ENCODE assay signal across 8 mouse cellular contexts in the genomic region with DNA sequence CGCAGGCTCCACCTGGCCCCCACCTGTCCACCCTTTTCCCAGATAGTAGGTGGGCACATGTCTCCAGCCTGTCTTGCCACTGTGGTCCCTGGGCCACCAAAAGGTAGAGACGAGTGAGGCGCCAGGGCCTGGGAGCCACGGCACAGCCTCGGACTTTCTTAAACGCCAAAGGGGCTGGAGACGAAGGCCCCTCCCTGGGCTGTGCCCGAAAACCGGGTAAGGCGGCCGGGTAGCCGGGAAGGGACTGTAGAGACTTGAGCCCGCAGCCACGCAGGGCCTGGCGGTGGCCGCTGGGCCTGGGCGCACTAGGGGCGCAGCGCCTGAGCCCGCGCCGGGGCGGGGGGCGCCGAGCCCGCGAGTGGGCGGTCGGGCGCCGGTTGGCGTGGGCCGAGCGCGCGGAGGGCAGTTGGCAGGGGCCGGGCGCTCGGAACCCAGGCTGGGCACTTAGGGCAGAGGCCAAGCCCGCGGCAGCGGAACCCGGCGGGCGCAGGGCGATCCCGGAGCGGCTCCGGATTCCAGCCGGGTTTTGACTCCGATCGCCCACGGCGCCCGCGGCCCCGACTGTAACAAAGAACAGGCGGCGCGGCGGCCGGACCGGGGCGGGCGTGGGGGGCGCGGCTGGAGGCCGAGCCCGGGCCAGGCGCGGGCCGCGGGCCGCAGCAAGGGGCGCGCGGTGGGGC. TPM values are rescaled to one million over a fixed set of nuclear protein-coding genes. Genes with fewer than 3 reads are reported as not detected.
DNase-seq lines count a peak whose midpoint lies in the region; ATAC-seq and TF ChIP-seq lines count a peak whose summit lies in the region.

No protein-coding gene starts in this region.

- peak overlapping the region; percentile 98 for H3K27ac ChIP-seq in hindbrain, embryonic 12.5 days
- peak overlapping the region; percentile 99 for H3K27ac ChIP-seq in lung, postnatal 0 days (ENCODE audit: low read length)

- H3K4me3 ChIP-seq in hindbrain, embryonic 12.5 days, result peak overlapping the region; percentile 94
- H3K4me3 ChIP-seq in lung, postnatal 0 days (ENCODE audit: low read depth, low read length), result peak overlapping the region; percentile 93

- H3K9ac ChIP-seq in hindbrain, embryonic 12.5 days, result peak overlapping the region; percentile 97
- H3K9ac ChIP-seq in lung, postnatal 0 days (replicated peaks; ENCODE audit: low read depth), result peak overlapping the region; percentile 98

- DNase-seq in NIH3T3 (ENCODE audit: low read depth), result peak; percentile 89
- peak; percentile 95 for DNase-seq in cerebellum, postnatal 10 days
- peak; percentile 84 to 87 for DNase-seq in frontal cortex, postnatal 10 days (ENCODE audit: low spot score in 2 of 2)
- peak; percentile 90 to 94 for DNase-seq in layer of hippocampus, postnatal 10 days (ENCODE audit: low spot score in 2 of 2)
- DNase-seq in lung, postnatal 0 days (ENCODE audit: low spot score), result peak; percentile 95
- peak; percentile 82 for DNase-seq in ovary, postnatal 10 days (ENCODE audit: low spot score)
- peak; percentile 82 for DNase-seq in thymus, postnatal 0 days (ENCODE audit: low spot score)

- no peak for TF ChIP-seq EP300 in lung, postnatal 0 days (IDR thresholded peaks at IDR 0.05)

- H3K4me1 ChIP-seq in hindbrain, embryonic 12.5 days, result peaks cover 25% of the 10 kb centered on the region
- H3K4me1 ChIP-seq in lung, postnatal 0 days (ENCODE audit: insufficient read depth, low read depth, low read length), result peaks cover 8% of the 10 kb centered on the region; the same call in 1 of the 2 replicates

- peak; percentile 93 for ATAC-seq in hindbrain, embryonic 12.5 days (ENCODE audit: low FRiP score)
- ATAC-seq in lung, postnatal 0 days, result peak; percentile 96

- under 1% methylated on average over 71 of the region's 77 CpGs for whole genome bisulfite sequencing in hindbrain, embryonic 12.5 days
- WGBS in lung, postnatal 0 days, result 1% methylated on average over 41 of the region's 77 CpGs

- no peak for TF ChIP-seq CTCF in lung, postnatal 0 days (IDR thresholded peaks at IDR 0.05)

- H3K27me3 ChIP-seq in hindbrain, embryonic 12.5 days, result no peaks in the 10 kb centered on the region
- H3K27me3 ChIP-seq in lung, postnatal 0 days (replicated peaks; ENCODE audit: insufficient read depth, low read length), result no peaks in the 10 kb centered on the region

- H3K9me3 ChIP-seq in hindbrain, embryonic 12.5 days (replicated peaks), result no peaks in the 10 kb centered on the region
- no peaks in the 10 kb centered on the region for H3K9me3 ChIP-seq in lung, postnatal 0 days (ENCODE audit: low read length)

- H3K36me3 ChIP-seq in hindbrain, embryonic 12.5 days, result peaks cover 5% of the 10 kb centered on the region; the same call in 1 of the 2 replicates
- H3K36me3 ChIP-seq in lung, postnatal 0 days (ENCODE audit: insufficient read depth, low read length), result no peaks in the 10 kb centered on the region

- peak overlapping the region; percentile 80 for H3K4me2 ChIP-seq in hindbrain, embryonic 12.5 days (replicated peaks)
- H3K4me2 ChIP-seq in lung, postnatal 0 days (replicated peaks; ENCODE audit: low read depth, low read length), result peak overlapping the region; percentile 74

RNA-seq across cellular contexts. Expression of a gene that starts 0.4 kb away (rescaled TPM):
- polyA plus RNA-seq in hindbrain, embryonic 12.5 days (2016; fragmentation: Nextera tagmentation; extraction: Ambion mirVana), result 15.3 and 17.7 TPM in 2 replicates
- 10 to 100 TPM; 16.6 to 21.0 TPM for total RNA-seq in layer of hippocampus, postnatal 10 days (2021)
- polyA plus RNA-seq in lung, postnatal 0 days (2015; fragmentation: Nextera tagmentation; extraction: Ambion mirVana), result 2.8 and 3.7 TPM in 2 replicates
- polyA plus RNA-seq in thymus, postnatal 0 days (2015; fragmentation: Nextera tagmentation; extraction: Ambion mirVana), result 6.2 and 7.4 TPM in 2 replicates

Comparison
In these comparisons a context has a peak if more than half of its experiments do, and no peak if none do; other contexts are left out.
1. Peak in every context shown above with its lines: DNase-seq, ATAC-seq, H3K4me3 ChIP-seq and H3K27ac ChIP-seq.